ENCODE assay signal across 10 mouse cellular contexts in the genomic region with DNA sequence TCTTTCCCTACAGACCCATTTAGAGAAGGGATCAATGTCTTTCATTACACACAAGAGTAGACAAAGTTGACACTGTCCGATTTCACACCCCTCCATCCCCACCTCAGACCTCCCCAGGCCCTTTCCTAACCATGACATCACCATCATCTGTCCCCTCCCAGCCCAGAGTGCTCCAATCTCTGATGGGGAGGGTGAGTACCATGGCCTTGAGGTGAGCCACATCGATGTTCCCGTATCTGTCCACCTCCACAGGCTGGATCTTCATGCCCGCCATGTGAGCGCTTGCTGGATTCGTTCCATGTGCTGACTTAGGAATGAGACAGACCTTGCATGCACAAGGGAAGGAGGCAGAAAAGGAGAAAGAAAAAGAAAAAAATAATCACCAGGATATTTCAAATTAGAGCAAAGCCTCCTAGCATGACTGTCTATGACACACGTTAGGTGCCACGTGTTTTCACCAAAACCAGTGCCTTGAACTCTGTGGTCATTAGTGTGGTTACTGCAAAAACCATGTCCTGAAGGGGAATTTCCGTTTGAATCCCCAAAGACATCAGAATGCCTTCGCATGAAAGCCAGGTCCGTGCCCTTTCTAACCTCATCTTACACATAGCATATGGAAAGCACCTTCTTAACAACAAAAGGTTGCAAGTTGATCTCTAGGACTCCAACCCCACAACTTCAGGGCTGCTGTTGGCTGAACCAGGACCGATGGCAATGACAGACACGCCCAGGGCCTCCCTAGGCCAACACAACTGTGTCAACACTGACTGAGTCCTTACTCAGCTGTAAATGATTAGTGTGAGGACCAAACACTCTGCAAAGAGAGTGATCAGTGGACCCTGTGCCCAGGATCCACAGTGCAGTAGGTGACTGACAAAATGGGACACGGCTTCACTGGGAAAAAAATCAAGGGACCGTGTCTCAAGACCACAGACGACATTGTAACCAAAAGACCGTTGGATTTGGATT. TPM values are rescaled to one million over a fixed set of nuclear protein-coding genes. Genes with fewer than 3 reads are reported as not detected.
DNase-seq lines count a peak whose midpoint lies in the region; ATAC-seq lines count a peak whose summit lies in the region.
"Had no signal": no experiment of that assay in that cellular context is flagged by ENCODE, and none has a peak within 500 bp of the region (broad histone marks: within the 10 kb centered on the region; RNA-seq: fewer than 3 reads in every experiment).

No protein-coding gene starts in this region.

- H3K4me1 ChIP-seq in heart, embryonic 15.5 days (replicated peaks): peaks cover 3% of the 10 kb centered on the region; the same call in 1 of the 2 replicates
- H3K4me1 ChIP-seq in forebrain, embryonic 10.5 days: peaks cover 60% of the 10 kb centered on the region
- peaks cover 20% of the 10 kb centered on the region for H3K4me1 ChIP-seq in neural tube, embryonic 14.5 days (ENCODE audit: control insufficient read depth, insufficient read depth, low read length)

- 0 out of 2 replicates have a peak, but pooled peaks have one; percentile 40 for ATAC-seq in heart, embryonic 15.5 days (replicated peaks; ENCODE audit: insufficient number of reproducible peaks, insufficient read depth, low FRiP score, low read depth)
- peak; percentile 35; the same call in 1 of the 2 replicates for ATAC-seq in neural tube, embryonic 14.5 days (ENCODE audit: low read depth)
- ATAC-seq in inflammation-experienced regulatory T-cells, adult 6 months: no peak

- 83% methylated on average over 17 of the region's 17 CpGs for WGBS in heart, embryonic 15.5 days
- 85% methylated on average over 17 of the region's 17 CpGs for WGBS in forebrain, embryonic 10.5 days
- WGBS in neural tube, embryonic 14.5 days: 88% methylated on average over 17 of the region's 17 CpGs

- DNase-seq in heart, adult 18-20 months: no peak
- no peak for DNase-seq in forebrain, embryonic 10.5 days (ENCODE audit: extremely low spot score, low spot score)
- DNase-seq in kidney, postnatal 25 days: peak; percentile 28 to 72
- DNase-seq in lung, postnatal 25 days (ENCODE audit: low spot score): no peak
- no peak for DNase-seq in cerebellum, adult 18-20 months
- DNase-seq: gastrocnemius, postnatal 10 days; lung, adult 2 months had no signal

- peak overlapping the region; percentile 31 for H3K27ac ChIP-seq in heart, embryonic 15.5 days
- H3K27ac ChIP-seq in forebrain, embryonic 10.5 days: peak overlapping the region; percentile 60; the same call in 1 of the 2 replicates
- H3K27ac ChIP-seq in neural tube, embryonic 14.5 days (ENCODE audit: low read depth, low read length): peak overlapping the region; percentile 66

- H3K4me3 ChIP-seq in heart, embryonic 15.5 days: no peak overlapping the region
- no peak overlapping the region for H3K4me3 ChIP-seq in forebrain, embryonic 10.5 days
- H3K4me3 ChIP-seq in neural tube, embryonic 14.5 days (ENCODE audit: low read depth, low read length): no peak overlapping the region

- no peaks in the 10 kb centered on the region for H3K9me3 ChIP-seq in heart, embryonic 15.5 days (replicated peaks)
- H3K9me3 ChIP-seq in forebrain, embryonic 10.5 days: no peaks in the 10 kb centered on the region
- H3K9me3 ChIP-seq in neural tube, embryonic 14.5 days (ENCODE audit: control insufficient read depth, low read length): no peaks in the 10 kb centered on the region

- H3K36me3 ChIP-seq in heart, embryonic 15.5 days: no peaks in the 10 kb centered on the region
- peaks cover 90% of the 10 kb centered on the region for H3K36me3 ChIP-seq in forebrain, embryonic 10.5 days (replicated peaks)
- H3K36me3 ChIP-seq in neural tube, embryonic 14.5 days (ENCODE audit: control insufficient read depth, insufficient read depth, low read length): no peaks in the 10 kb centered on the region

- no peak overlapping the region for H3K9ac ChIP-seq in heart, embryonic 15.5 days
- H3K9ac ChIP-seq in neural tube, embryonic 14.5 days (replicated peaks; ENCODE audit: low read depth, low read length): no peak overlapping the region

- H3K4me2 ChIP-seq in heart, embryonic 15.5 days: no peak overlapping the region
- H3K4me2 ChIP-seq in neural tube, embryonic 14.5 days (ENCODE audit: low read depth, low read length): no peak overlapping the region

- H3K27me3 ChIP-seq in heart, embryonic 15.5 days: no peaks in the 10 kb centered on the region
- no peaks in the 10 kb centered on the region for H3K27me3 ChIP-seq in forebrain, embryonic 10.5 days (ENCODE audit: poor library complexity, severe bottlenecking)
- H3K27me3 ChIP-seq in neural tube, embryonic 14.5 days (ENCODE audit: control insufficient read depth, insufficient read depth, low read length): no peaks in the 10 kb centered on the region

RNA-seq across cellular contexts. Expression of gene Gldc, which starts 56.6 kb away (rescaled TPM):
- 0.83 and 0.98 TPM in 2 replicates for polyA plus RNA-seq in heart, embryonic 15.5 days (2015; fragmentation: Nextera tagmentation; extraction: Ambion mirVana)
- under 1 TPM; 0.17 to 0.28 TPM for total RNA-seq in heart, adult 18-20 months (2021)
- 48.4 and 49.3 TPM in 2 replicates for polyA plus RNA-seq in forebrain, embryonic 10.5 days (2016; fragmentation: Nextera tagmentation; extraction: Ambion mirVana)
- polyA plus RNA-seq in neural tube, embryonic 14.5 days (2014; fragmentation: Nextera tagmentation; extraction: Ambion mirVana): 5.4 and 6.2 TPM in 2 replicates
- under 1 TPM in 2 of 3 experiments, not detected in 1; 0.39 to 0.44 TPM for polyA plus RNA-seq in inflammation-experienced regulatory T-cells, adult 6 months (2017; shearing (Covaris generic))

Comparison
In these comparisons a context has a peak if more than half of its experiments do, and no peak if none do; other contexts are left out.
1. DNase-seq: peak in kidney, postnatal 25 days (2 of 2); none in heart, adult 18-20 months (0 of 2), forebrain, embryonic 10.5 days (single experiment), lung, postnatal 25 days (single experiment) and cerebellum, adult 18-20 months (0 of 2).
2. Peak in every context shown above with its lines, with median percentiles within 50 percentile points of each other: H3K27ac ChIP-seq.